Mouse (Mus musculus): Measurements from ENCODE around the gene St3gal3. TPM values are rescaled to one million over a fixed set of nuclear protein-coding genes. Genes with fewer than 3 reads are reported as not detected.

The St3gal3 gene
- total and polyA plus RNA-seq, 3 experiments, result 16.4 to 23.3 TPM; not detected in 1

DNA sequence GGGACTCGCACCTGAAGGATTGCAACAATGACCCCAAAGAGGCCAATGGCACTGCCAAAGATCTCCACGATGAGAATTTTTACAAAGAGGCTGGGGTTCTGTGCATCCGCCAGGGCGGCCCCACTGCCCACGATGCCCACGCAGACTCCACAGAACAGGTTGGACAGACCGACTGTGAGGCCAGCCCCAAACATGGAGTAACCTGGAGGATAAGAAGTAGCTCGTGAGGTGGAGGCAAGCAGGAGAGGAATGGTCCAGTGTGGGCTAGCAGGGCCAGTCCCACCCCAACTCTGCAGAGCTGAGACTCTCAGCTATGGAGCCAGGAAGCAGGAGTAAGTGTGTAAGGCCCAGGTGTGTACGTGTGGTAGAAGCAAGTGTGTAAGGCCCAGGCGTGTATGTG, 249.6 kb downstream of the St3gal3 start:
- Histone ChIP-seq H3K27me3 (ENCODE audit: control insufficient read depth in 1 of 2, insufficient read depth in 2 of 2, low read length in 2 of 2) (no peaks in the 10 kb centered on the region), H3K36me3 (ENCODE audit: control insufficient read depth in 1 of 2, insufficient read depth in 2 of 2, low read length in 2 of 2) (peaks cover 0 to 3% of the 10 kb centered on the region in 2 experiments; a peak in 3 of 4 replicates), H3K4me1 (ENCODE audit: control insufficient read depth in 1 of 2, insufficient read depth in 2 of 2, low read length in 2 of 2) (peaks cover 0 to 10% of the 10 kb centered on the region in 2 experiments; a peak in 2 of 4 replicates), H3K27ac (ENCODE audit: control insufficient read depth, low read depth, low read length) (no peak overlapping the region), H3K9me3 (replicated peaks; ENCODE audit: insufficient read depth, low read length) (no peaks in the 10 kb centered on the region), H3K9ac (ENCODE audit: control insufficient read depth, low read depth, low read length, poor library complexity, severe bottlenecking) (no peak overlapping the region), H3K79me2 (ENCODE audit: control insufficient read depth, insufficient read depth, low read length, poor library complexity) (peaks cover 15% of the 10 kb centered on the region), H3K4me3 (ENCODE audit: control insufficient read depth in 1 of 2, insufficient read depth in 1 of 2, low read depth in 2 of 2, low read length in 2 of 2) (no peak overlapping the region)
- TF ChIP-seq MYB (IDR thresholded peaks at IDR 0.05; ENCODE audit: low read depth, low read length) (no peak), POLR2AphosphoS2 (IDR thresholded peaks at IDR 0.05; ENCODE audit: low read length) (no peak), SIN3A (IDR thresholded peaks at IDR 0.05; ENCODE audit: low read length) (no peak), BHLHE40 (IDR thresholded peaks at IDR 0.05; ENCODE audit: borderline replicate concordance, low read depth, low read length) (no peak), JUND (IDR thresholded peaks at IDR 0.05; ENCODE audit: low read depth, low read length) (no peak), EP300 (IDR thresholded peaks at IDR 0.05; ENCODE audit: low read depth in 1 of 2, low read length in 2 of 2) (no peak), SMC3 (IDR thresholded peaks at IDR 0.05; ENCODE audit: low read depth, low read length) (no peak), MXI1 (IDR thresholded peaks at IDR 0.05; ENCODE audit: low read depth, low read length) (no peak), MAFK (IDR thresholded peaks at IDR 0.05; ENCODE audit: borderline replicate concordance, low read depth, low read length) (no peak)
- DNase-seq (ENCODE audit: low read depth, low spot score), result no peak

GRCm38 (mm10) chr4:117884146-117884545, 250.6 kb downstream of the St3gal3 start:
- peaks cover 0 to 3% of the 10 kb centered on the region in 2 experiments; a peak in 3 of 4 replicates for H3K36me3 ChIP-seq (ENCODE audit: control insufficient read depth in 1 of 2, insufficient read depth in 2 of 2, low read length in 2 of 2)
- H3K4me3 ChIP-seq (ENCODE audit: control insufficient read depth in 1 of 2, insufficient read depth in 1 of 2, low read depth in 2 of 2, low read length in 2 of 2), result no peak overlapping the region
- H3K27ac ChIP-seq (ENCODE audit: control insufficient read depth, low read depth, low read length), result no peak overlapping the region
- H3K79me2 ChIP-seq (ENCODE audit: control insufficient read depth, insufficient read depth, low read length, poor library complexity), result peaks cover 15% of the 10 kb centered on the region
- no peak for TF ChIP-seq NELFE (IDR thresholded peaks at IDR 0.05; ENCODE audit: low read depth, low read length)
- TF ChIP-seq TBP (IDR thresholded peaks at IDR 0.05; ENCODE audit: low read depth, low read length), result no peak
- no peak for TF ChIP-seq MAX (IDR thresholded peaks at IDR 0.05; ENCODE audit: low read length)
- TF ChIP-seq KAT2A (conservative IDR thresholded peaks at IDR 0.05; ENCODE audit: low read depth, low read length), result no peak
- TF ChIP-seq E2F4 (IDR thresholded peaks at IDR 0.05; ENCODE audit: borderline replicate concordance, low read depth, low read length), result no peak
- no peak for TF ChIP-seq RCOR1 (IDR thresholded peaks at IDR 0.05; ENCODE audit: low read depth, low read length)
- no peak for TF ChIP-seq EP300 (IDR thresholded peaks at IDR 0.05; ENCODE audit: low read depth in 1 of 2, low read length in 2 of 2)
- no peak for TF ChIP-seq HCFC1 (IDR thresholded peaks at IDR 0.05; ENCODE audit: low read depth, low read length)
- TF ChIP-seq MXI1 (IDR thresholded peaks at IDR 0.05; ENCODE audit: low read depth, low read length), result no peak
- no peak for TF ChIP-seq MAFK (IDR thresholded peaks at IDR 0.05; ENCODE audit: borderline replicate concordance, low read depth, low read length)
- TF ChIP-seq TAL1 (IDR thresholded peaks at IDR 0.05; ENCODE audit: low read length), result no peak
- TF ChIP-seq ZC3H11A (IDR thresholded peaks at IDR 0.05; ENCODE audit: low read depth, low read length), result no peak
- no peak for TF ChIP-seq RAD21 (IDR thresholded peaks at IDR 0.05; ENCODE audit: low read depth, low read length)
- no peaks in the 10 kb centered on the region for H3K27me3 ChIP-seq (ENCODE audit: control insufficient read depth in 1 of 2, insufficient read depth in 2 of 2, low read length in 2 of 2)
- no peak overlapping the region for H3K9ac ChIP-seq (ENCODE audit: control insufficient read depth, low read depth, low read length, poor library complexity, severe bottlenecking)
- H3K4me1 ChIP-seq (ENCODE audit: control insufficient read depth in 1 of 2, insufficient read depth in 2 of 2, low read length in 2 of 2), result peaks cover 0 to 10% of the 10 kb centered on the region in 2 experiments; a peak in 2 of 4 replicates
- no peaks in the 10 kb centered on the region for H3K9me3 ChIP-seq (replicated peaks; ENCODE audit: insufficient read depth, low read length)
- no peak for DNase-seq (ENCODE audit: low read depth, low spot score)
